In the genomic region with DNA sequence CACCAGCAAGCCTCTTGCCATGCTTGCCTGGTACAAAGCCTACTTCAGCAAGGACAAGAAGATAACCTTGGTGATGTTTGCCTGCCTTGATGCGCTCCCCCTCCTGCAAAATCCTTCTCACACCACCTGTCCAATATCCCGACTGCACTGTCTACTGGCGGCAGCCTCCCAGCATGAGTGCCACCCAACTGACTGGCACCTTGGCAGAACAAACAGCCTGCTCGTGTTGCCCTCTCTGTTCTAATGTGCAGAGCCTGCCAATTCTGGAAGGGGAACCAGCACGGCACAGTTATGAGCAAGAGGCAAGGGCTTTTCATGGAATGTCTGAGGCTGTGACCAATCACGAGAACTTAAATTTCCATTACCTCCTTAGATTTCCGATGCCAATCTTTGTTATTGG, we compare ENCODE assay signal across 30 mouse cellular contexts. TPM values are rescaled to one million over a fixed set of nuclear protein-coding genes. Genes with fewer than 3 reads are reported as not detected.
DNase-seq lines count a peak whose midpoint lies in the region; ATAC-seq and TF ChIP-seq lines count a peak whose summit lies in the region.
"Had no signal": no experiment of that assay in that cellular context is flagged by ENCODE, and none has a peak within 500 bp of the region (broad histone marks: within the 10 kb centered on the region; RNA-seq: fewer than 3 reads in every experiment).

No protein-coding gene starts in this region.

- no peak for TF ChIP-seq CTCF in forebrain, postnatal 0 days (IDR thresholded peaks at IDR 0.05; ENCODE audit: low read depth)

- no peak overlapping the region for H3K4me3 ChIP-seq in forebrain, postnatal 0 days (ENCODE audit: low read depth, low read length)
- H3K4me3 ChIP-seq in forebrain, embryonic 12.5 days (replicated peaks) = no peak overlapping the region
- H3K4me3 ChIP-seq: embryonic facial prominence, embryonic 10.5 days; embryonic facial prominence, embryonic 15.5 days; forebrain, embryonic 15.5 days; hindbrain, embryonic 10.5 days; hindbrain, embryonic 15.5 days; limb, embryonic 13.5 days; lung, embryonic 15.5 days; midbrain, embryonic 13.5 days; neural tube, embryonic 13.5 days; stomach, embryonic 15.5 days had no signal

- WGBS in forebrain, postnatal 0 days = 71% methylated on average over 7 of the region's 7 CpGs
- WGBS in forebrain, embryonic 12.5 days = 86% methylated on average over 7 of the region's 7 CpGs

- no peak overlapping the region for H3K4me2 ChIP-seq in forebrain, postnatal 0 days (ENCODE audit: low read depth)
- no peak overlapping the region for H3K4me2 ChIP-seq in forebrain, embryonic 12.5 days
- H3K4me2 ChIP-seq: embryonic facial prominence, embryonic 15.5 days; forebrain, embryonic 15.5 days; hindbrain, embryonic 15.5 days; limb, embryonic 13.5 days; liver, embryonic 11.5 days; lung, embryonic 15.5 days; midbrain, embryonic 13.5 days; neural tube, embryonic 13.5 days; stomach, embryonic 15.5 days had no signal

- no peaks in the 10 kb centered on the region for H3K27me3 ChIP-seq in forebrain, postnatal 0 days (ENCODE audit: insufficient read depth, low read length)
- no peaks in the 10 kb centered on the region for H3K27me3 ChIP-seq in forebrain, embryonic 12.5 days
- H3K27me3 ChIP-seq: embryonic facial prominence, embryonic 15.5 days; forebrain, embryonic 15.5 days; hindbrain, embryonic 15.5 days; limb, embryonic 13.5 days; lung, embryonic 15.5 days; midbrain, embryonic 13.5 days; neural tube, embryonic 13.5 days; stomach, embryonic 15.5 days had no signal

- H3K9ac ChIP-seq in forebrain, postnatal 0 days = no peak overlapping the region
- H3K9ac ChIP-seq in forebrain, embryonic 12.5 days = no peak overlapping the region
- H3K9ac ChIP-seq: embryonic facial prominence, embryonic 15.5 days; forebrain, embryonic 15.5 days; hindbrain, embryonic 15.5 days; limb, embryonic 13.5 days; lung, embryonic 15.5 days; midbrain, embryonic 13.5 days; neural tube, embryonic 13.5 days; stomach, embryonic 15.5 days had no signal

- H3K36me3 ChIP-seq in forebrain, postnatal 0 days (ENCODE audit: insufficient read depth) = no peaks in the 10 kb centered on the region
- no peaks in the 10 kb centered on the region for H3K36me3 ChIP-seq in forebrain, embryonic 12.5 days (replicated peaks)
- H3K36me3 ChIP-seq: embryonic facial prominence, embryonic 10.5 days; embryonic facial prominence, embryonic 15.5 days; forebrain, embryonic 15.5 days; hindbrain, embryonic 10.5 days; hindbrain, embryonic 15.5 days; limb, embryonic 13.5 days; lung, embryonic 15.5 days; midbrain, embryonic 13.5 days; stomach, embryonic 15.5 days had no signal

- H3K4me1 ChIP-seq in forebrain, postnatal 0 days (ENCODE audit: insufficient read depth) = no peaks in the 10 kb centered on the region
- no peaks in the 10 kb centered on the region for H3K4me1 ChIP-seq in forebrain, embryonic 12.5 days
- H3K4me1 ChIP-seq: embryonic facial prominence, embryonic 10.5 days; embryonic facial prominence, embryonic 15.5 days; forebrain, embryonic 15.5 days; hindbrain, embryonic 10.5 days; hindbrain, embryonic 15.5 days; limb, embryonic 13.5 days; lung, embryonic 15.5 days; midbrain, embryonic 13.5 days; neural tube, embryonic 13.5 days; stomach, embryonic 15.5 days had no signal

- no peaks in the 10 kb centered on the region for H3K9me3 ChIP-seq in forebrain, postnatal 0 days (ENCODE audit: low read length)
- no peaks in the 10 kb centered on the region for H3K9me3 ChIP-seq in forebrain, embryonic 12.5 days
- H3K9me3 ChIP-seq: embryonic facial prominence, embryonic 10.5 days; embryonic facial prominence, embryonic 15.5 days; forebrain, embryonic 15.5 days; hindbrain, embryonic 10.5 days; hindbrain, embryonic 15.5 days; limb, embryonic 13.5 days; lung, embryonic 15.5 days; midbrain, embryonic 13.5 days; neural tube, embryonic 13.5 days; stomach, embryonic 15.5 days had no signal

- ATAC-seq in forebrain, postnatal 0 days = peak; percentile 38
- no peak for ATAC-seq in forebrain, embryonic 12.5 days (ENCODE audit: low FRiP score)
- ATAC-seq in CD4-positive, CD25-positive, alpha-beta regulatory T cell, adult 4 months = no peak
- ATAC-seq: forebrain, embryonic 15.5 days; inflammation-experienced regulatory T-cells, adult 6 months; midbrain, embryonic 13.5 days had no signal

- H3K27ac ChIP-seq in forebrain, postnatal 0 days (ENCODE audit: low read depth, low read length) = no peak overlapping the region
- H3K27ac ChIP-seq in forebrain, embryonic 12.5 days = no peak overlapping the region
- H3K27ac ChIP-seq: embryonic facial prominence, embryonic 10.5 days; embryonic facial prominence, embryonic 15.5 days; forebrain, embryonic 15.5 days; hindbrain, embryonic 10.5 days; hindbrain, embryonic 15.5 days; limb, embryonic 13.5 days; lung, embryonic 15.5 days; midbrain, embryonic 13.5 days; neural tube, embryonic 13.5 days; stomach, embryonic 15.5 days had no signal

- DNase-seq in forebrain, postnatal 0 days = no peak
- peak; percentile 86 for DNase-seq in brain, adult 2 months (ENCODE audit: low read depth, low spot score)
- peak; percentile 73 to 85 for DNase-seq in cerebellum, adult 18-20 months
- DNase-seq in cerebellum, postnatal 10 days = peak; percentile 68 to 89
- DNase-seq in kidney, postnatal 36 days = no peak
- no peak for DNase-seq in ovary, postnatal 36 days (ENCODE audit: low spot score)
- DNase-seq: adrenal gland, postnatal 14 days; heart, postnatal 14 days; kidney, adult 2 months; kidney, postnatal 4 days; thymus, postnatal 14 days had no signal

RNA-seq across cellular contexts. Expression of a gene that starts 22.2 kb away (rescaled TPM):
- 9.2 and 10.1 TPM in 2 replicates for total RNA-seq in forebrain, postnatal 0 days (2014; rRNA removed)
- 1.6 and 2.7 TPM in 2 replicates for polyA plus RNA-seq in forebrain, postnatal 0 days (2015; fragmentation: Nextera tagmentation; extraction: Ambion mirVana)
- polyA plus RNA-seq in forebrain, embryonic 12.5 days (2016; fragmentation: Nextera tagmentation; extraction: Ambion mirVana) = 0.09 and 0.18 TPM in 2 replicates
- not detected for polyA plus RNA-seq in CD4-positive, CD25-positive, alpha-beta regulatory T cell, adult 4 months (2017; shearing (Covaris generic))
- total RNA-seq: gastrocnemius, adult 8-10 months; megakaryocyte progenitor cell, adult 5-6 weeks had no signal
- polyA plus RNA-seq: heart, embryonic 14.5 days; inflammation-experienced regulatory T-cells, adult 6 months; kidney, embryonic 16.5 days; small intestine, adult 2 months had no signal

Comparison
In these comparisons a context has a peak if more than half of its experiments do, and no peak if none do; other contexts are left out.
1. DNase-seq: peak in brain, adult 2 months (single experiment), cerebellum, adult 18-20 months (2 of 2) and cerebellum, postnatal 10 days (2 of 2); none in forebrain, postnatal 0 days (single experiment), kidney, postnatal 36 days (0 of 2) and ovary, postnatal 36 days (single experiment).